Mouse (Mus musculus) liver, postnatal 0 days (tissue): ENCODE results near the gene Nom1. TPM values are rescaled to one million over a fixed set of nuclear protein-coding genes. Genes with fewer than 3 reads are reported as not detected.
"Not testable (repeated sequence)": the region's sequence is repeated elsewhere in the genome, so short reads cannot be mapped to it uniquely, and the experiment has no call there.

Source experiments
- ATAC-seq: fragments of 200-750 bp; cut with Nextera tagmentation; 2 replicates; pipeline ENCODE4 v1.8.0; 2017; ENCODE audit warnings: mild to moderate bottlenecking, moderate library complexity
- DNase-seq: peaks from one replicate; pipeline ENCODE4 v3.0.0-alpha.2; 2016
- H3K27ac ChIP-seq: fragments of 300-500 bp; sonication (generic); 2 replicates; pipeline ENCODE4 v1.5.1; 2014; ENCODE audit warnings: antibody characterized with exemption, moderate library complexity, mild to moderate bottlenecking, low read depth
- H3K27me3 ChIP-seq: fragments of 300-500 bp; sonication (generic); 2 replicates; pipeline ENCODE4 v1.6.1; 2014; ENCODE audit warnings: low read length, control low read depth, mixed read lengths; ENCODE audit not compliant: insufficient read depth
- H3K36me3 ChIP-seq: fragments of 300-500 bp; sonication (generic); replicated peaks from 2 replicates; pipeline ENCODE4 v1.6.1; 2014; ENCODE audit warnings: mild to moderate bottlenecking, control low read depth, low read length, moderate library complexity, mixed read lengths; ENCODE audit not compliant: insufficient read depth
- H3K4me1 ChIP-seq: fragments of 300-500 bp; sonication (generic); 2 replicates; pipeline ENCODE4 v1.6.1; 2014; ENCODE audit warnings: antibody characterized with exemption, mild to moderate bottlenecking, control low read depth; ENCODE audit not compliant: insufficient read depth
- H3K4me2 ChIP-seq: fragments of 300-500 bp; sonication (generic); 2 replicates; pipeline ENCODE4 v1.6.1; 2014; ENCODE audit warnings: low read depth, mild to moderate bottlenecking, low read length, moderate library complexity, mixed read lengths
- H3K4me3 ChIP-seq: fragments of 300-500 bp; sonication (generic); 2 replicates; pipeline ENCODE4 v1.5.1; 2014; ENCODE audit warnings: low read depth, low read length
- H3K9ac ChIP-seq: fragments of 300-500 bp; sonication (generic); replicated peaks from 2 replicates; pipeline ENCODE4 v1.6.1; 2014; ENCODE audit warnings: mild to moderate bottlenecking, moderate library complexity
- H3K9me3 ChIP-seq: fragments of 300-500 bp; sonication (generic); 2 replicates; pipeline ENCODE4 v1.6.1; 2016; ENCODE audit warnings: mild to moderate bottlenecking, control low read depth, low read length, mixed read lengths
- CTCF ChIP-seq: sonication (generic); IDR thresholded peaks from 2 replicates; pipeline ENCODE4 v1.5.1; 2016; ENCODE audit warnings: antibody characterized with exemption, low read depth
- EP300 ChIP-seq: IDR thresholded peaks from 2 replicates; pipeline ENCODE4 v1.6.1; 2016; ENCODE audit warnings: antibody characterized with exemption, low read depth, mild to moderate bottlenecking
- WGBS: fragments of 180-500 bp; shearing (Covaris S2); extraction: QIAGEN DNeasy Blood & Tissue Kit; methylation state at CpG from one replicate; pipeline ENCODE4 v1.1.7; 2014; ENCODE audit not compliant: insufficient replicate concordance; 5-methylcytosine and 5-hydroxymethylcytosine counted together
- polyA plus RNA-seq: library from polyadenylated mRNA; unstranded; fragments of >200 nt; fragmentation: Nextera tagmentation; extraction: Ambion mirVana; gene quantifications from 2 replicates; pipeline ENCODE4 v1.2.1, GENCODE M21; 2015

Nom1 gene
- polyA plus RNA-seq, 1 experiment from 2014 or later: 13.2 TPM

- Histone ChIP-seq H3K4me2 (no peak overlapping the region), H3K27me3 (no peaks in the 10 kb centered on the region), H3K27ac (no peak overlapping the region), H3K9ac (no peak overlapping the region), H3K36me3 (no peaks in the 10 kb centered on the region), H3K4me1 (no peaks in the 10 kb centered on the region), H3K4me3 (no peak overlapping the region), H3K9me3 (no peaks in the 10 kb centered on the region)
- TF ChIP-seq CTCF (peak; percentile 16; the same call in 1 of the 2 replicates), EP300 (no peak)
- ATAC-seq (no peak), DNase-seq (no peak)
- 87% methylated on average over 3 of the region's 3 CpGs for WGBS
Observed at GRCm38 (mm10) chr5:29413041-29413440, 21.4 kb upstream of the Nom1 start.

GRCm38 (mm10) chr5:29423330-29423729 lies 11.1 kb upstream of the Nom1 start:
- WGBS: 41% methylated on average over 3 of the region's 3 CpGs
- not testable (repeated sequence) for H3K27ac ChIP-seq, H3K9me3 ChIP-seq, H3K36me3 ChIP-seq, H3K4me2 ChIP-seq, ATAC-seq, H3K9ac ChIP-seq, H3K4me3 ChIP-seq, DNase-seq, H3K27me3 ChIP-seq, H3K4me1 ChIP-seq

GRCm38 (mm10) chr5:29434872-29435358 lies 451 bp downstream of the Nom1 start:
- Histone ChIP-seq H3K4me2 (peak overlapping the region; percentile 95), H3K4me1 (peaks cover 22% of the 10 kb centered on the region), H3K4me3 (peak overlapping the region; percentile 98), H3K27ac (peak overlapping the region; percentile 89), H3K27me3 (no peaks in the 10 kb centered on the region), H3K9ac (peak overlapping the region; percentile 86), H3K36me3 (peaks cover 32% of the 10 kb centered on the region), H3K9me3 (no peaks in the 10 kb centered on the region)
- DNase-seq (peak; percentile 59), ATAC-seq (peak; percentile 75)
- under 1% methylated on average over 48 of the region's 48 CpGs for WGBS
- TF ChIP-seq EP300 (no peak), CTCF (no peak)

GRCm38 (mm10) chr5:29435491-29435890 lies 1.0 kb downstream of the Nom1 start:
- ATAC-seq (peak; percentile 52; the same call in 1 of the 2 replicates), DNase-seq (peak; percentile 17)
- H3K9ac ChIP-seq: peak overlapping the region; percentile 86
- TF ChIP-seq CTCF (no peak), EP300 (no peak)
- peaks cover 22% of the 10 kb centered on the region for H3K4me1 ChIP-seq
- peak overlapping the region; percentile 98 for H3K4me3 ChIP-seq
- peak overlapping the region; percentile 95 for H3K4me2 ChIP-seq
- no peaks in the 10 kb centered on the region for H3K9me3 ChIP-seq
- peaks cover 36% of the 10 kb centered on the region for H3K36me3 ChIP-seq
- H3K27me3 ChIP-seq: no peaks in the 10 kb centered on the region
- WGBS: 19% methylated on average over 8 of the region's 8 CpGs
- peak overlapping the region; percentile 89 for H3K27ac ChIP-seq

GRCm38 (mm10) chr5:29436728-29437127 lies 2.3 kb downstream of the Nom1 start:
- H3K27me3 ChIP-seq, DNase-seq, H3K9ac ChIP-seq, H3K4me3 ChIP-seq, ATAC-seq, H3K27ac ChIP-seq, H3K9me3 ChIP-seq: not testable (repeated sequence)
- Histone ChIP-seq H3K36me3 (peaks cover 48% of the 10 kb centered on the region), H3K4me2 (peak overlapping the region; percentile 95), H3K4me1 (peaks cover 22% of the 10 kb centered on the region)
- WGBS: 84% methylated on average over 6 of the region's 6 CpGs

- Histone ChIP-seq H3K9ac (no peak overlapping the region), H3K4me2 (no peak overlapping the region), H3K9me3 (no peaks in the 10 kb centered on the region), H3K4me3 (no peak overlapping the region), H3K4me1 (no peaks in the 10 kb centered on the region), H3K36me3 (peaks cover 86% of the 10 kb centered on the region), H3K27me3 (no peaks in the 10 kb centered on the region), H3K27ac (no peak overlapping the region)
- ATAC-seq: no peak
- no peak for DNase-seq
- TF ChIP-seq CTCF: no peak
- no peak for TF ChIP-seq EP300
- WGBS: 83% methylated on average over 2 of the region's 2 CpGs
Observed at GRCm38 (mm10) chr5:29445275-29445674, 10.8 kb downstream of the Nom1 start.

GRCm38 (mm10) chr5:29452352-29452751 lies 17.9 kb downstream of the Nom1 start:
- WGBS: 71% methylated on average over 4 of the region's 4 CpGs
- Histone ChIP-seq H3K4me2 (no peak overlapping the region), H3K9me3 (no peaks in the 10 kb centered on the region), H3K27me3 (no peaks in the 10 kb centered on the region), H3K27ac (no peak overlapping the region), H3K9ac (no peak overlapping the region), H3K36me3 (peaks cover 50% of the 10 kb centered on the region), H3K4me3 (no peak overlapping the region), H3K4me1 (no peaks in the 10 kb centered on the region)
- DNase-seq (no peak), ATAC-seq (no peak)
- TF ChIP-seq CTCF: no peak
- TF ChIP-seq EP300: no peak
